Mouse (Mus musculus) stomach, embryonic 14.5 days (tissue): ENCODE data around the gene Iqcf1. TPM values are rescaled to one million over a fixed set of nuclear protein-coding genes. Genes with fewer than 3 reads are reported as not detected.

Source experiments
- ATAC-seq: fragments of 200-750 bp; cut with Nextera tagmentation; 2 replicates; pipeline ENCODE4 v1.8.0; 2017; ENCODE audit warnings: low read depth, moderate TSS enrichment; ENCODE audit not compliant: insufficient number of reproducible peaks, insufficient read depth, low FRiP score
- H3K27ac ChIP-seq: fragments of 300-500 bp; sonication (generic); 2 replicates; pipeline ENCODE4 v1.5.1; 2014; ENCODE audit warnings: mild to moderate bottlenecking, low read length, moderate library complexity, mixed read lengths
- H3K27me3 ChIP-seq: fragments of 300-500 bp; sonication (generic); 2 replicates; pipeline ENCODE4 v1.6.1; 2014; ENCODE audit warnings: low read length, control low read depth, mixed read lengths; ENCODE audit not compliant: control insufficient read depth, insufficient read depth
- H3K36me3 ChIP-seq: fragments of 300-500 bp; sonication (generic); 2 replicates; pipeline ENCODE4 v1.6.1; 2014; ENCODE audit warnings: mild to moderate bottlenecking, control low read depth, low read length, moderate library complexity, mixed read lengths; ENCODE audit not compliant: control insufficient read depth, insufficient read depth
- H3K4me1 ChIP-seq: fragments of 300-500 bp; sonication (generic); 2 replicates; pipeline ENCODE4 v1.6.1; 2014; ENCODE audit warnings: low read length, control low read depth, mixed read lengths; ENCODE audit not compliant: control insufficient read depth, insufficient read depth
- H3K4me2 ChIP-seq: fragments of 300-500 bp; sonication (generic); replicated peaks from 2 replicates; pipeline ENCODE4 v1.6.1; 2014; ENCODE audit warnings: low read depth, low read length, control low read depth
- H3K4me3 ChIP-seq: fragments of 300-500 bp; sonication (generic); 2 replicates; pipeline ENCODE4 v1.5.1; 2014; ENCODE audit warnings: low read depth, low read length, control low read depth
- H3K9ac ChIP-seq: fragments of 300-500 bp; sonication (generic); replicated peaks from 2 replicates; pipeline ENCODE4 v1.6.1; 2014; ENCODE audit warnings: low read depth, mild to moderate bottlenecking, control low read depth, low read length, moderate library complexity, mixed read lengths
- H3K9me3 ChIP-seq: fragments of 300-500 bp; sonication (generic); 2 replicates; pipeline ENCODE4 v1.6.1; 2016; ENCODE audit warnings: low read depth, low read length, control low read depth; ENCODE audit not compliant: control insufficient read depth
- WGBS: fragments of 180-500 bp; shearing (Covaris S2); extraction: QIAGEN DNeasy Blood & Tissue Kit; methylation state at CpG from one replicate; pipeline ENCODE4 v1.1.7; 2014; 5-methylcytosine and 5-hydroxymethylcytosine counted together
- polyA plus RNA-seq: library from polyadenylated mRNA; unstranded; fragments of >200 nt; fragmentation: Nextera tagmentation; extraction: Ambion mirVana; gene quantifications from 2 replicates; pipeline ENCODE4 v1.2.1, GENCODE M21; 2014

The Iqcf1 gene
- polyA plus RNA-seq, 1 experiment from 2014 or later, result not detected

GRCm38 (mm10) chr9:106512729-106513450 is 13.1 kb downstream of the Iqcf1 start:
- Histone ChIP-seq H3K4me1 (no peaks in the 10 kb centered on the region), H3K27me3 (no peaks in the 10 kb centered on the region), H3K27ac (no peak overlapping the region), H3K9me3 (no peaks in the 10 kb centered on the region), H3K9ac (no peak overlapping the region), H3K36me3 (no peaks in the 10 kb centered on the region), H3K4me3 (no peak overlapping the region), H3K4me2 (no peak overlapping the region)
- no peak for ATAC-seq
- 64% methylated on average over 13 of the region's 13 CpGs for WGBS

GRCm38 (mm10) chr9:106513566-106513965 is 13.8 kb downstream of the Iqcf1 start:
- Histone ChIP-seq H3K27ac (no peak overlapping the region), H3K27me3 (no peaks in the 10 kb centered on the region), H3K4me2 (no peak overlapping the region), H3K4me3 (no peak overlapping the region), H3K9ac (no peak overlapping the region), H3K36me3 (no peaks in the 10 kb centered on the region), H3K9me3 (no peaks in the 10 kb centered on the region), H3K4me1 (no peaks in the 10 kb centered on the region)
- 76% methylated on average over 6 of the region's 6 CpGs for WGBS
- no peak for ATAC-seq

- no peak within 1 kb of the TSS for H3K27ac ChIP-seq
- H3K4me2 ChIP-seq, result no peak within 1 kb of the TSS
- H3K27me3 ChIP-seq, result no peaks in the 10 kb centered on the region
- no peak within 1 kb of the TSS for H3K4me3 ChIP-seq
- H3K4me1 ChIP-seq, result no peaks in the 10 kb centered on the region
- H3K9me3 ChIP-seq, result no peaks in the 10 kb centered on the region
- 87% methylated on average over 4 of the region's 4 CpGs for WGBS
- no peak for ATAC-seq
- H3K9ac ChIP-seq, result no peak within 1 kb of the TSS
- no peaks in the 10 kb centered on the region for H3K36me3 ChIP-seq
Observed at GRCm38 (mm10) chr9:106514273-106514672, 14.5 kb downstream of the Iqcf1 start, which contains the start of gene Iqcf5. TSS of gene Iqcf5 (plus strand) at chr9:106514573.

GRCm38 (mm10) chr9:106519433-106519832 is 19.7 kb downstream of the Iqcf1 start:
- 60% methylated on average over 2 of the region's 2 CpGs for WGBS
- no peak overlapping the region for H3K4me2 ChIP-seq
- H3K4me1 ChIP-seq, result no peaks in the 10 kb centered on the region
- no peaks in the 10 kb centered on the region for H3K9me3 ChIP-seq
- no peak overlapping the region for H3K9ac ChIP-seq
- H3K36me3 ChIP-seq, result no peaks in the 10 kb centered on the region
- no peak overlapping the region for H3K27ac ChIP-seq
- no peak for ATAC-seq
- H3K4me3 ChIP-seq, result no peak overlapping the region
- H3K27me3 ChIP-seq, result no peaks in the 10 kb centered on the region

GRCm38 (mm10) chr9:106519909-106520308 is 20.1 kb downstream of the Iqcf1 start:
- no peak for ATAC-seq
- no peak overlapping the region for H3K4me3 ChIP-seq
- no peaks in the 10 kb centered on the region for H3K27me3 ChIP-seq
- no peaks in the 10 kb centered on the region for H3K4me1 ChIP-seq
- H3K27ac ChIP-seq, result no peak overlapping the region
- no peaks in the 10 kb centered on the region for H3K36me3 ChIP-seq
- H3K9me3 ChIP-seq, result no peaks in the 10 kb centered on the region
- H3K4me2 ChIP-seq, result no peak overlapping the region
- no peak overlapping the region for H3K9ac ChIP-seq
- 69% methylated on average over 8 of the region's 8 CpGs for WGBS

GRCm38 (mm10) chr9:106531833-106532232 is 32.1 kb downstream of the Iqcf1 start:
- 22% methylated on average over 3 of the region's 3 CpGs for WGBS
- ATAC-seq, result no peak

GRCm38 (mm10) chr9:106534296-106534695 is 34.5 kb downstream of the Iqcf1 start:
- H3K27ac ChIP-seq, result no peak overlapping the region
- no peaks in the 10 kb centered on the region for H3K27me3 ChIP-seq
- no peaks in the 10 kb centered on the region for H3K36me3 ChIP-seq
- no peaks in the 10 kb centered on the region for H3K4me1 ChIP-seq
- no peak overlapping the region for H3K9ac ChIP-seq
- ATAC-seq, result no peak
- no peak overlapping the region for H3K4me3 ChIP-seq
- H3K4me2 ChIP-seq, result no peak overlapping the region
- 89% methylated on average over 7 of the region's 7 CpGs for WGBS
- no peaks in the 10 kb centered on the region for H3K9me3 ChIP-seq

More at GRCm38 (mm10) chr9:106531833-106532232, 32.1 kb downstream of the Iqcf1 start:
- Histone ChIP-seq H3K27me3 (no peaks in the 10 kb centered on the region), H3K36me3 (no peaks in the 10 kb centered on the region), H3K4me2 (no peak overlapping the region), H3K4me3 (no peak overlapping the region), H3K27ac (no peak overlapping the region), H3K9ac (no peak overlapping the region), H3K9me3 (no peaks in the 10 kb centered on the region), H3K4me1 (no peaks in the 10 kb centered on the region)

- no peak overlapping the region for H3K4me3 ChIP-seq
- 88% methylated on average over 11 of the region's 11 CpGs for WGBS
- no peaks in the 10 kb centered on the region for H3K4me1 ChIP-seq
- no peak overlapping the region for H3K27ac ChIP-seq
- H3K27me3 ChIP-seq, result no peaks in the 10 kb centered on the region
- no peak overlapping the region for H3K9ac ChIP-seq
- ATAC-seq, result no peak
- H3K9me3 ChIP-seq, result no peaks in the 10 kb centered on the region
- H3K36me3 ChIP-seq, result no peaks in the 10 kb centered on the region
- H3K4me2 ChIP-seq, result no peak overlapping the region
Observed at GRCm38 (mm10) chr9:106534975-106535374, 35.2 kb downstream of the Iqcf1 start.
